Mouse (Mus musculus) heart, embryonic 12.5 days (tissue): ENCODE results near the gene Cdc25b. TPM values are rescaled to one million over a fixed set of nuclear protein-coding genes. Genes with fewer than 3 reads are reported as not detected.

ENCODE experiments used
- ATAC-seq: fragments of 200-750 bp; cut with Nextera tagmentation; 2 replicates; pipeline ENCODE4 v1.8.0; 2017; ENCODE audit warnings: moderate TSS enrichment, moderate library complexity; ENCODE audit not compliant: insufficient number of reproducible peaks, low FRiP score
- H3K27ac ChIP-seq: fragments of 300-500 bp; sonication (generic); 2 replicates; pipeline ENCODE4 v1.5.1; 2016; ENCODE audit warnings: mild to moderate bottlenecking, moderate library complexity; ENCODE audit not compliant: poor library complexity, severe bottlenecking
- H3K27me3 ChIP-seq: fragments of 300-500 bp; sonication (generic); replicated peaks from 2 replicates; pipeline ENCODE4 v1.6.1; 2016; ENCODE audit warnings: mild to moderate bottlenecking, moderate library complexity
- H3K36me3 ChIP-seq: fragments of 300-500 bp; sonication (generic); 2 replicates; pipeline ENCODE4 v1.6.1; 2016; ENCODE audit warnings: mild to moderate bottlenecking, moderate library complexity
- H3K4me1 ChIP-seq: fragments of 300-500 bp; sonication (generic); replicated peaks from 2 replicates; pipeline ENCODE4 v1.6.1; 2016; ENCODE audit warnings: mild to moderate bottlenecking
- H3K4me2 ChIP-seq: fragments of 300-500 bp; sonication (generic); 2 replicates; pipeline ENCODE4 v1.6.1; 2016; ENCODE audit warnings: mild to moderate bottlenecking, moderate library complexity
- H3K4me3 ChIP-seq: fragments of 300-500 bp; sonication (generic); 2 replicates; pipeline ENCODE4 v1.5.1; 2016; ENCODE audit warnings: mild to moderate bottlenecking
- H3K9ac ChIP-seq: fragments of 300-500 bp; sonication (generic); 2 replicates; pipeline ENCODE4 v1.6.1; 2016; ENCODE audit warnings: mild to moderate bottlenecking, moderate library complexity
- H3K9me3 ChIP-seq: fragments of 300-500 bp; sonication (generic); replicated peaks from 2 replicates; pipeline ENCODE4 v1.6.1; 2016; ENCODE audit warnings: mild to moderate bottlenecking, moderate library complexity
- WGBS: fragments of 180-500 bp; shearing (Covaris S2); methylation state at CpG from one replicate; pipeline ENCODE4 v1.1.7; 2016; 5-methylcytosine and 5-hydroxymethylcytosine counted together
- polyA plus RNA-seq: library from polyadenylated mRNA; unstranded; fragments of >200 nt; fragmentation: Nextera tagmentation; extraction: Ambion mirVana; gene quantifications from 2 replicates; pipeline ENCODE4 v1.2.1, GENCODE M21; 2016

The Cdc25b gene
- polyA plus RNA-seq, 1 experiment from 2014 or later: 38.7 TPM

GRCm38 (mm10) chr2:131191005-131191390 is 4.2 kb downstream of the Cdc25b start:
- Histone ChIP-seq H3K9me3 (no peaks in the 10 kb centered on the region), H3K36me3 (peaks cover 55% of the 10 kb centered on the region), H3K27me3 (no peaks in the 10 kb centered on the region), H3K27ac (no peak overlapping the region), H3K9ac (no peak overlapping the region), H3K4me1 (peaks cover 33% of the 10 kb centered on the region), H3K4me3 (no peak overlapping the region), H3K4me2 (no peak overlapping the region)
- ATAC-seq: no peak
- 76% methylated on average over 7 of the region's 7 CpGs for WGBS

- H3K9ac ChIP-seq: no peak overlapping the region
- H3K9me3 ChIP-seq: no peaks in the 10 kb centered on the region
- H3K36me3 ChIP-seq: peaks cover 68% of the 10 kb centered on the region
- H3K27me3 ChIP-seq: no peaks in the 10 kb centered on the region
- H3K27ac ChIP-seq: no peak overlapping the region
- no peak for ATAC-seq
- 89% methylated on average over 16 of the region's 16 CpGs for WGBS
- H3K4me2 ChIP-seq: no peak overlapping the region
- no peak overlapping the region for H3K4me3 ChIP-seq
- H3K4me1 ChIP-seq: no peaks in the 10 kb centered on the region
Observed at GRCm38 (mm10) chr2:131196606-131197316, 10.0 kb downstream of the Cdc25b start.

- no peak for ATAC-seq
- peaks cover 32% of the 10 kb centered on the region for H3K36me3 ChIP-seq
- H3K4me2 ChIP-seq: no peak overlapping the region
- no peaks in the 10 kb centered on the region for H3K9me3 ChIP-seq
- H3K9ac ChIP-seq: no peak overlapping the region
- no peaks in the 10 kb centered on the region for H3K27me3 ChIP-seq
- H3K4me3 ChIP-seq: no peak overlapping the region
- peaks cover 13% of the 10 kb centered on the region for H3K4me1 ChIP-seq
- H3K27ac ChIP-seq: no peak overlapping the region
- 76% methylated on average over 2 of the region's 2 CpGs for WGBS
Observed at GRCm38 (mm10) chr2:131200710-131201109, 14.0 kb downstream of the Cdc25b start.

GRCm38 (mm10) chr2:131201262-131201661 is 14.5 kb downstream of the Cdc25b start:
- no peak overlapping the region for H3K4me3 ChIP-seq
- H3K36me3 ChIP-seq: peaks cover 28% of the 10 kb centered on the region
- 85% methylated on average over 3 of the region's 3 CpGs for WGBS
- no peak overlapping the region for H3K4me2 ChIP-seq
- H3K27me3 ChIP-seq: no peaks in the 10 kb centered on the region
- H3K4me1 ChIP-seq: peaks cover 13% of the 10 kb centered on the region
- H3K27ac ChIP-seq: no peak overlapping the region
- H3K9me3 ChIP-seq: no peaks in the 10 kb centered on the region
- no peak for ATAC-seq
- no peak overlapping the region for H3K9ac ChIP-seq

- Histone ChIP-seq H3K9me3 (no peaks in the 10 kb centered on the region), H3K4me2 (no peak overlapping the region), H3K27ac (no peak overlapping the region), H3K4me1 (peaks cover 13% of the 10 kb centered on the region), H3K27me3 (0 out of 2 replicates have a peak, but pooled peaks cover 3% of the 10 kb centered on the region), H3K36me3 (peaks cover 11% of the 10 kb centered on the region), H3K4me3 (no peak overlapping the region), H3K9ac (no peak overlapping the region)
- ATAC-seq: no peak
- WGBS: 76% methylated on average over 6 of the region's 6 CpGs
Observed at GRCm38 (mm10) chr2:131203816-131204409, 17.2 kb downstream of the Cdc25b start.

GRCm38 (mm10) chr2:131204410-131204981 is 17.7 kb downstream of the Cdc25b start:
- Histone ChIP-seq H3K4me1 (peaks cover 19% of the 10 kb centered on the region), H3K36me3 (peaks cover 8% of the 10 kb centered on the region), H3K27me3 (0 out of 2 replicates have a peak, but pooled peaks cover 3% of the 10 kb centered on the region), H3K27ac (no peak overlapping the region; the same call in 1 of the 2 replicates), H3K4me3 (no peak overlapping the region), H3K9me3 (no peaks in the 10 kb centered on the region), H3K9ac (no peak overlapping the region), H3K4me2 (peak overlapping the region; percentile 27; the same call in 1 of the 2 replicates)
- peak; percentile 84 for ATAC-seq
- 48% methylated on average over 7 of the region's 7 CpGs for WGBS

- no peaks in the 10 kb centered on the region for H3K9me3 ChIP-seq
- no peak overlapping the region for H3K4me2 ChIP-seq
- 61% methylated on average over 8 of the region's 8 CpGs for WGBS
- H3K4me3 ChIP-seq: no peak overlapping the region
- no peak overlapping the region for H3K27ac ChIP-seq
- ATAC-seq: no peak; the same call in 1 of the 2 replicates
- H3K27me3 ChIP-seq: 0 out of 2 replicates have a peak, but pooled peaks cover 3% of the 10 kb centered on the region
- peaks cover 23% of the 10 kb centered on the region for H3K4me1 ChIP-seq
- H3K9ac ChIP-seq: no peak overlapping the region
- H3K36me3 ChIP-seq: no peaks in the 10 kb centered on the region
Observed at GRCm38 (mm10) chr2:131205521-131206182, 18.9 kb downstream of the Cdc25b start.

GRCm38 (mm10) chr2:131206778-131207177 is 20.0 kb downstream of the Cdc25b start, which contains the start of gene Ap5s1:
Gene Ap5s1, plus strand, starts transcription at chr2:131207078.
- ATAC-seq: no peak
- no peak within 1 kb of the TSS for H3K4me2 ChIP-seq
- no peak within 1 kb of the TSS for H3K9ac ChIP-seq
- H3K27ac ChIP-seq: no peak within 1 kb of the TSS
- H3K9me3 ChIP-seq: no peaks in the 10 kb centered on the region
- H3K4me3 ChIP-seq: no peak within 1 kb of the TSS
- 0 out of 2 replicates have a peak, but pooled peaks cover 3% of the 10 kb centered on the region for H3K27me3 ChIP-seq
- no peaks in the 10 kb centered on the region for H3K36me3 ChIP-seq
- 78% methylated on average over 4 of the region's 4 CpGs for WGBS
- peaks cover 29% of the 10 kb centered on the region for H3K4me1 ChIP-seq

- Histone ChIP-seq H3K4me2 (no peak overlapping the region), H3K4me3 (no peak overlapping the region), H3K9me3 (no peaks in the 10 kb centered on the region), H3K9ac (no peak overlapping the region), H3K27ac (no peak overlapping the region), H3K27me3 (0 out of 2 replicates have a peak, but pooled peaks cover 3% of the 10 kb centered on the region), H3K4me1 (peaks cover 40% of the 10 kb centered on the region), H3K36me3 (peaks cover 11% of the 10 kb centered on the region)
- no peak for ATAC-seq
- 85% methylated on average over 2 of the region's 2 CpGs for WGBS
Observed at GRCm38 (mm10) chr2:131208356-131208755, 21.6 kb downstream of the Cdc25b start.

GRCm38 (mm10) chr2:131209125-131209795 is 22.5 kb downstream of the Cdc25b start:
- ATAC-seq: no peak
- H3K27me3 ChIP-seq: 0 out of 2 replicates have a peak, but pooled peaks cover 3% of the 10 kb centered on the region
- H3K36me3 ChIP-seq: peaks cover 19% of the 10 kb centered on the region
- peak overlapping the region; percentile 74 for H3K4me2 ChIP-seq
- H3K9ac ChIP-seq: peak overlapping the region; percentile 77
- peak overlapping the region; percentile 60; the same call in 1 of the 2 replicates for H3K4me3 ChIP-seq
- 74% methylated on average over 4 of the region's 4 CpGs for WGBS
- peaks cover 46% of the 10 kb centered on the region for H3K4me1 ChIP-seq
- peak overlapping the region; percentile 90; the same call in 1 of the 2 replicates for H3K27ac ChIP-seq
- no peaks in the 10 kb centered on the region for H3K9me3 ChIP-seq
